Mouse (Mus musculus): Measurements from ENCODE around the gene Ntn5. TPM values are rescaled to one million over a fixed set of nuclear protein-coding genes. Genes with fewer than 3 reads are reported as not detected.

Ntn5 gene
- polyA plus RNA-seq, 1 experiment from 2014 or later, result 0.95 TPM

DNA sequence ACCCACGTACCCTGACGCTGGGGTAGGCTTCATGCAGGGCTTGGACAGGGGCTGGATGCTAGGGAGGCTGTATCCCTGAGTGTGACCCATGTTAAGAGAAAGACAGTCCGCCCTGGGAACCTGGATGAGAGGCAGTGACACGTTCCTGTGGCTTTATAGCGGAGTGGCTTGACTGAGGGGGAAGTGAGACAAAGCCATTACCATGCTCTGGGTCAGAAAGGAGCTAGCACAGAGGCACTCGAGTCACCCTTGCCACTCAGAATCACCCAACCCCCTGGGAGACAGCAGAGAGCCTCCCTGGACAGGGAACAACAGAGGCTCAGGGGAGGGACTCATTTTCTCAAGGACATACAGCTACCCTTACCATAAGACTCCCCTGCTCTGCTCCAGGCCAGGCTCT lies 5.3 kb downstream of the Ntn5 start:
- Histone ChIP-seq H3K9ac (ENCODE audit: low read length) (no peak overlapping the region), H3K36me3 (ENCODE audit: control insufficient read depth, insufficient read depth, low read length) (no peaks in the 10 kb centered on the region), H3K27ac (ENCODE audit: low read length) (no peak overlapping the region), H3K4me2 (ENCODE audit: low read depth, low read length) (no peak overlapping the region), H3K27me3 (ENCODE audit: control insufficient read depth, insufficient read depth, low read depth, low read length) (no peaks in the 10 kb centered on the region; the same call in 1 of the 2 replicates), H3K9me3 (ENCODE audit: control insufficient read depth, low read length) (no peaks in the 10 kb centered on the region), H3K4me1 (replicated peaks; ENCODE audit: control insufficient read depth, insufficient read depth, low read length) (0 out of 2 replicates have a peak, but pooled peaks cover 11% of the 10 kb centered on the region), H3K4me3 (ENCODE audit: low read length) (no peak overlapping the region)
- ATAC-seq (ENCODE audit: low read depth), result no peak
- WGBS, result 54% methylated on average over 6 of the region's 6 CpGs

DNA sequence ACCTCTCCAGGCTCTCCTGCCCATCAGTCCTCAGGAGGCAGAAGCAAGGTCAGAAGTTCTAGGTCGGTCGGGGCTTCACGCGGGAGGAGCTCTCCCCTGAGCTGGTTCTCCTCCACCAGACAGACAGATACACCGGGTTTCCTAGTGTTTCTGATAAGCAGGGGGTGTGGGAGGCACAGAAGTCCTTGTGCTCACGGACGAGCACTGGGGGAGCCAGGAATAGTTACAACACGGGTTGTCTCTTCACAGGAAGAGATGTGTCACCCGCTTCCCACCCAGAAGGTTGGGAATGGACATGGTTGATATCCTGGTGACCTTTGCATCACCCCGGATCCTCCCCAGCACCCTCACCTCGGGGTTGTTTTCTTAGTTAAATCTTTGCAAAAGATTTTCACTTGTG lies 6.0 kb downstream of the Ntn5 start:
- 0 out of 2 replicates have a peak, but pooled peaks cover 11% of the 10 kb centered on the region for H3K4me1 ChIP-seq (replicated peaks; ENCODE audit: control insufficient read depth, insufficient read depth, low read length)
- H3K4me2 ChIP-seq (ENCODE audit: low read depth, low read length), result no peak overlapping the region
- H3K27ac ChIP-seq (ENCODE audit: low read length), result no peak overlapping the region
- H3K36me3 ChIP-seq (ENCODE audit: control insufficient read depth, insufficient read depth, low read length), result no peaks in the 10 kb centered on the region
- H3K4me3 ChIP-seq (ENCODE audit: low read length), result no peak overlapping the region
- 54% methylated on average over 11 of the region's 11 CpGs for WGBS
- no peak overlapping the region for H3K9ac ChIP-seq (ENCODE audit: low read length)
- no peak for ATAC-seq (ENCODE audit: low read depth)
- no peaks in the 10 kb centered on the region; the same call in 1 of the 2 replicates for H3K27me3 ChIP-seq (ENCODE audit: control insufficient read depth, insufficient read depth, low read depth, low read length)
- H3K9me3 ChIP-seq (ENCODE audit: control insufficient read depth, low read length), result no peaks in the 10 kb centered on the region

DNA sequence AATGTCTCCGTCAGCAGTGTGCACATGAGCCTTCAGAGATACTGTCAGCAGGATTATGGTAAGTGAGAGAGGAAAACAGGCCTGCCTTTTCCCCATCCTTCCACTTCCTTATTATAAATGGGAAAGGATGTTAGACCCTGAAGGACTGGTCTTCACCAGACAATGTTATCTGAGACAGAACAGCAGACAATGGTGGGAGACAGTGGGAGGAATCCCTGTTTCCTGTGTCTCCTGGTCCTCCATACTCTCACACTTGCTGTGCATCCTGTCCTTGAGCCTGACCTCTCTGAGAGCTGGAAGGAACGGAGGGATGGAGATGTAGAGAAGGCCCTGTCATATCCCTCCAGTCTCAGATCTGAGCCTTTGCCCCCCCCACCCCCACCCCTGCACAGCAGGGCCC lies 8.5 kb downstream of the Ntn5 start:
- H3K9me3 ChIP-seq (ENCODE audit: control insufficient read depth, low read length), result no peaks in the 10 kb centered on the region
- no peak for ATAC-seq (ENCODE audit: low read depth)
- H3K36me3 ChIP-seq (ENCODE audit: control insufficient read depth, insufficient read depth, low read length), result no peaks in the 10 kb centered on the region
- H3K4me3 ChIP-seq (ENCODE audit: low read length), result no peak overlapping the region
- no peak overlapping the region for H3K27ac ChIP-seq (ENCODE audit: low read length)
- no peak overlapping the region for H3K9ac ChIP-seq (ENCODE audit: low read length)
- no peaks in the 10 kb centered on the region for H3K4me1 ChIP-seq (replicated peaks; ENCODE audit: control insufficient read depth, insufficient read depth, low read length)
- H3K27me3 ChIP-seq (ENCODE audit: control insufficient read depth, insufficient read depth, low read depth, low read length), result no peaks in the 10 kb centered on the region
- 70% methylated on average over 2 of the region's 2 CpGs for WGBS
- no peak overlapping the region for H3K4me2 ChIP-seq (ENCODE audit: low read depth, low read length)

GRCm38 (mm10) chr7:45693921-45694591 lies 10.2 kb downstream of the Ntn5 start, which contains the start of gene Sec1:
Sec1 (minus strand) TSS chr7:45694402.
- H3K4me1 ChIP-seq (replicated peaks; ENCODE audit: control insufficient read depth, insufficient read depth, low read length), result no peaks in the 10 kb centered on the region
- no peak for ATAC-seq (ENCODE audit: low read depth)
- no peaks in the 10 kb centered on the region for H3K9me3 ChIP-seq (ENCODE audit: control insufficient read depth, low read length)
- no peak within 1 kb of the TSS for H3K27ac ChIP-seq (ENCODE audit: low read length)
- no peak within 1 kb of the TSS for H3K4me3 ChIP-seq (ENCODE audit: low read length)
- H3K36me3 ChIP-seq (ENCODE audit: control insufficient read depth, insufficient read depth, low read length), result no peaks in the 10 kb centered on the region
- 90% methylated on average over 50 of the region's 50 CpGs for WGBS
- H3K4me2 ChIP-seq (ENCODE audit: low read depth, low read length), result no peak within 1 kb of the TSS
- H3K27me3 ChIP-seq (ENCODE audit: control insufficient read depth, insufficient read depth, low read depth, low read length), result peaks cover 8% of the 10 kb centered on the region
- no peak within 1 kb of the TSS for H3K9ac ChIP-seq (ENCODE audit: low read length)

DNA sequence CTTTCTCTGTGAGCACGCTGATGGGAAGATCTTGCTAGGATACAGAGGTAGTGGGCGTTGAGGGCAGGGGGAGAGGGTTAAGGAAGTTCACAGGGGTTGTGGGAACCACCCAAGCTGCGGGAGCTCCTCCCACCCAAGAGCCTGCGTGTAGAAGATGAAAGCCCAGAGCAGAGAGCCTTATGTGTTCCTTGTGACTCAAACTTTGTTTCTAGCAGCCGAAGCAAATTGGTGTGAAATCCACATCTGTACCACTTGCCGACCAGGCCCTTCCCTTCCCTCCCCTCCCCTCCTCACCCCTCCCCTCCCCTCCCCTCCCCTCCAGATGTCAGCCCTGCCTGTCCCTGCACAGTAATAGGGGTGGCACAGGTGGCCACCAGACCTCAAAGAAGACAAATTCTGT lies 11.3 kb downstream of the Ntn5 start:
- Histone ChIP-seq H3K27me3 (ENCODE audit: control insufficient read depth, insufficient read depth, low read depth, low read length) (peaks cover 18% of the 10 kb centered on the region), H3K27ac (ENCODE audit: low read length) (no peak overlapping the region), H3K9ac (ENCODE audit: low read length) (no peak overlapping the region), H3K4me1 (replicated peaks; ENCODE audit: control insufficient read depth, insufficient read depth, low read length) (peaks cover 2% of the 10 kb centered on the region), H3K9me3 (ENCODE audit: control insufficient read depth, low read length) (no peaks in the 10 kb centered on the region), H3K4me2 (ENCODE audit: low read depth, low read length) (no peak overlapping the region), H3K36me3 (ENCODE audit: control insufficient read depth, insufficient read depth, low read length) (no peaks in the 10 kb centered on the region), H3K4me3 (ENCODE audit: low read length) (no peak overlapping the region)
- 15% methylated on average over 6 of the region's 6 CpGs for WGBS
- ATAC-seq (ENCODE audit: low read depth), result no peak

DNA sequence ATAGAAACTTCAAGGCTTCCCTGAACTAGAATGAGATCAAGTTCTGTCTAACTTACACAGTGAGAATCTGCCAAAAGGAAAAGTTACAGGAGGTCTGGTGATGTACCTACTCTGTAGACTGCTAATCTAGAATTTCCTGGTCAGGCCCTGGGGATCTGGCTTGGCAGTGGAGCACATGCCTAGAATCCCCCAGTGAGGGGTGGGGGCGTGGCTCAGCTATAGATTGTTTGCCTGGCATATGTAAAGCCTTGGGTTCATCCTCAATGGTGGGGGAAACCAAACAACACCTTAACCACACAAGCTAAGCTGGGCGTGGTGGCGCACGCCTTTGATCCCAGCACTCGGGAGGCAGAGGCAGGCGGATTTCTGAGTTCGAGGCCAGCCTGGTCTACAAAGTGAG lies 14.1 kb downstream of the Ntn5 start:
- Histone ChIP-seq H3K27me3 (ENCODE audit: control insufficient read depth, insufficient read depth, low read depth, low read length) (peaks cover 30% of the 10 kb centered on the region), H3K27ac (ENCODE audit: low read length) (no peak overlapping the region), H3K4me1 (replicated peaks; ENCODE audit: control insufficient read depth, insufficient read depth, low read length) (peaks cover 10% of the 10 kb centered on the region), H3K9ac (ENCODE audit: low read length) (no peak overlapping the region), H3K4me3 (ENCODE audit: low read length) (no peak overlapping the region), H3K9me3 (ENCODE audit: control insufficient read depth, low read length) (no peaks in the 10 kb centered on the region), H3K4me2 (ENCODE audit: low read depth, low read length) (no peak overlapping the region), H3K36me3 (ENCODE audit: control insufficient read depth, insufficient read depth, low read length) (no peaks in the 10 kb centered on the region)
- no peak for ATAC-seq (ENCODE audit: low read depth)
- 81% methylated on average over 5 of the region's 7 CpGs for WGBS

GRCm38 (mm10) chr7:45699523-45700141 lies 15.8 kb downstream of the Ntn5 start, which contains the start of gene Car11:
Car11 (plus strand) TSS chr7:45699843.
- Histone ChIP-seq H3K4me3 (ENCODE audit: low read length) (peak within 1 kb of the TSS; percentile 42), H3K36me3 (ENCODE audit: control insufficient read depth, insufficient read depth, low read length) (no peaks in the 10 kb centered on the region), H3K9ac (ENCODE audit: low read length) (peak within 1 kb of the TSS; percentile 43), H3K4me2 (ENCODE audit: low read depth, low read length) (peak within 1 kb of the TSS; percentile 60), H3K4me1 (replicated peaks; ENCODE audit: control insufficient read depth, insufficient read depth, low read length) (peaks cover 21% of the 10 kb centered on the region), H3K9me3 (ENCODE audit: control insufficient read depth, low read length) (no peaks in the 10 kb centered on the region), H3K27me3 (ENCODE audit: control insufficient read depth, insufficient read depth, low read depth, low read length) (peaks cover 30% of the 10 kb centered on the region), H3K27ac (ENCODE audit: low read length) (no peak within 1 kb of the TSS)
- 2% methylated on average over 36 of the region's 36 CpGs for WGBS
- ATAC-seq (ENCODE audit: low read depth), result no peak

DNA sequence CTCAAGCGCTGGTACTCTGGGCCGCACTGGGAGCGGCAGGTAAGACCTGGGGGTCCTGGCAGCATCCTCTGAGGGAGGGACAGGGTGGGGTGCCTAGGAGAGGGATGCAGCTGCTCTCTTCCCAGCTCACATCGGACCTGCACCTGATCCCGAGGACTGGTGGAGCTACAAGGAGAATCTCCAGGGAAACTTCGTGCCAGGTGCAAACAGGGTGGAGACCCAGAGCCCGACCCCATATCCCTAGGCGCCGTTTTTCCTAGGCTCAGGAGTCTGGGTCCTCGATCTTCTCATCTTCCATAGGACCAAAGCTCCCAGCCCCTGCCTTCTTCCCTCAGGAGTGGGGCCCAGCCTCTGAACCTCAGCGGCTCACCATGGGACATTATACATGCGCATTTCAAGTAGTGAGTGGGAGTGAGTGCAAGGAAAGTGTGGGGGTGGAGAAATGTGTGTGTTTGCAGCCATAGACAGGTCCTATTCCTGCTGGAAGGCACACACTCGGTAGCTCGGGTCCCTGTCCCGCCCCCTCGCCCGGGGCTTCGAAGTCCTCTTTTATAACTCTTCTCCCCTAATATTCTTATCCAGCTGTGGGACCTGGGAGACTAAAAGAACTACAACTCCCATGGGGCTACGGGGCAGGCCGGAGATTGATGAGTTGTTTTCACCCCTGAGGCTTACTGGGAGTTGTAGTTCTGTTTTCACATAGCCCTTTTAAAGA lies 16.6 kb downstream of the Ntn5 start:
- Histone ChIP-seq H3K27me3 (ENCODE audit: control insufficient read depth, insufficient read depth, low read depth, low read length) (peaks cover 30% of the 10 kb centered on the region), H3K36me3 (ENCODE audit: control insufficient read depth, insufficient read depth, low read length) (no peaks in the 10 kb centered on the region), H3K4me2 (ENCODE audit: low read depth, low read length) (peak overlapping the region; percentile 60), H3K9ac (ENCODE audit: low read length) (peak overlapping the region; percentile 43), H3K4me1 (replicated peaks; ENCODE audit: control insufficient read depth, insufficient read depth, low read length) (peaks cover 23% of the 10 kb centered on the region), H3K4me3 (ENCODE audit: low read length) (peak overlapping the region; percentile 42), H3K9me3 (ENCODE audit: control insufficient read depth, low read length) (no peaks in the 10 kb centered on the region), H3K27ac (ENCODE audit: low read length) (no peak overlapping the region)
- WGBS, result under 1% methylated on average over 20 of the region's 20 CpGs
- peak; percentile 12; the same call in 1 of the 2 replicates for ATAC-seq (ENCODE audit: low read depth)

GRCm38 (mm10) chr7:45701072-45701471 lies 17.2 kb downstream of the Ntn5 start:
- Histone ChIP-seq H3K4me1 (replicated peaks; ENCODE audit: control insufficient read depth, insufficient read depth, low read length) (peaks cover 29% of the 10 kb centered on the region), H3K36me3 (ENCODE audit: control insufficient read depth, insufficient read depth, low read length) (no peaks in the 10 kb centered on the region), H3K27me3 (ENCODE audit: control insufficient read depth, insufficient read depth, low read depth, low read length) (peaks cover 30% of the 10 kb centered on the region), H3K4me3 (ENCODE audit: low read length) (peak overlapping the region; percentile 42; the same call in 1 of the 2 replicates), H3K27ac (ENCODE audit: low read length) (no peak overlapping the region), H3K9me3 (ENCODE audit: control insufficient read depth, low read length) (no peaks in the 10 kb centered on the region), H3K9ac (ENCODE audit: low read length) (peak overlapping the region; percentile 33), H3K4me2 (ENCODE audit: low read depth, low read length) (peak overlapping the region; percentile 60)
- 33% methylated on average over 11 of the region's 11 CpGs for whole genome bisulfite sequencing
- ATAC-seq (ENCODE audit: low read depth), result no peak

All from lung, embryonic 16.5 days (tissue).